Comparison of ENCODE assay signal across 8 mouse cellular contexts in the genomic region with DNA sequence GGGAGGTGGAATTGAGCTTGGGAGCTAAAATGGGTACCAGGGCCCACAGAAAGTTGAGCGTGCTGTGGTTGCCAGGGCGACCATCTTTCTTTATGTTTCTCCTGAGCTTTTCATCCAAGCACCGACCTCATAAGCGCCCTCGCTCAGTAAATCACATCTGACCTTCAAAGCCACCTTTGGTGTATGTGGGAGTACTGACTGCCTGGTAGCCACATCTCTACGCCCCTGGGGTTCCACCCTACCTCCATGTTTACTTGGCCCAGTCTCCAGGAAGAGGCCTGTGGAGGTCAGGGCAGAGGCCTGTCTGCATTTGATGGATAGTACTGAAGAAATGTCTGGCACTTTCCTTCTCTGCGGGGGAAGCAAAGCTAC. TPM values are rescaled to one million over a fixed set of nuclear protein-coding genes. Genes with fewer than 3 reads are reported as not detected.
DNase-seq lines count a peak whose midpoint lies in the region; ATAC-seq lines count a peak whose summit lies in the region.

No protein-coding gene starts in this region.

- H3K4me3 ChIP-seq in heart, embryonic 13.5 days = peak overlapping the region; percentile 39
- H3K4me3 ChIP-seq in midbrain, embryonic 11.5 days (ENCODE audit: low read depth, low read length) = peak overlapping the region; percentile 24; the same call in 1 of the 2 replicates

- peak overlapping the region; percentile 70 for H3K9ac ChIP-seq in heart, embryonic 13.5 days
- H3K9ac ChIP-seq in midbrain, embryonic 11.5 days (ENCODE audit: low read length) = peak overlapping the region; percentile 31

- H3K36me3 ChIP-seq in heart, embryonic 13.5 days = no peaks in the 10 kb centered on the region
- H3K36me3 ChIP-seq in midbrain, embryonic 11.5 days (ENCODE audit: control insufficient read depth, insufficient read depth, low read length) = no peaks in the 10 kb centered on the region

- no peaks in the 10 kb centered on the region for H3K27me3 ChIP-seq in heart, embryonic 13.5 days (replicated peaks)
- no peaks in the 10 kb centered on the region for H3K27me3 ChIP-seq in midbrain, embryonic 11.5 days (ENCODE audit: control insufficient read depth, insufficient read depth, low read length)

- H3K4me2 ChIP-seq in heart, embryonic 13.5 days = peak overlapping the region; percentile 63
- peak overlapping the region; percentile 46 for H3K4me2 ChIP-seq in midbrain, embryonic 11.5 days

- no peak for ATAC-seq in heart, embryonic 13.5 days (ENCODE audit: extremely low read depth, insufficient number of reproducible peaks, low FRiP score, low TSS enrichment)
- ATAC-seq in midbrain, embryonic 11.5 days (ENCODE audit: low FRiP score) = peak; percentile 14; the same call in 1 of the 2 replicates

- peak; percentile 7 for DNase-seq in right cerebral cortex, postnatal 4 days
- DNase-seq in right cerebral cortex, postnatal 25 days = no peak
- peak; percentile 40 to 74 for DNase-seq in kidney, postnatal 25 days
- no peak for DNase-seq in midbrain, embryonic 11.5 days (ENCODE audit: low spot score, missing footprints)
- DNase-seq in spleen, postnatal 10 days (ENCODE audit: low spot score in 2 of 2) = no peak
- DNase-seq in cerebellum, adult 18-20 months = no peak
- DNase-seq in cerebellum, adult 9-11 months = no peak

- no peaks in the 10 kb centered on the region for H3K9me3 ChIP-seq in heart, embryonic 13.5 days
- no peaks in the 10 kb centered on the region for H3K9me3 ChIP-seq in midbrain, embryonic 11.5 days (ENCODE audit: control insufficient read depth, low read length)

- WGBS in heart, embryonic 13.5 days = 41% methylated on average over 7 of the region's 7 CpGs
- 47% methylated on average over 7 of the region's 7 CpGs for WGBS in midbrain, embryonic 11.5 days

- peak overlapping the region; percentile 90 for H3K27ac ChIP-seq in heart, embryonic 13.5 days (replicated peaks)
- H3K27ac ChIP-seq in midbrain, embryonic 11.5 days (ENCODE audit: low read depth, low read length) = peak overlapping the region; percentile 37

- peaks cover 30% of the 10 kb centered on the region for H3K4me1 ChIP-seq in heart, embryonic 13.5 days
- peaks cover 13% of the 10 kb centered on the region for H3K4me1 ChIP-seq in midbrain, embryonic 11.5 days (ENCODE audit: control insufficient read depth, insufficient read depth, low read length)

RNA-seq across cellular contexts. Expression of a gene that starts 13.7 kb away (rescaled TPM):
- 17.5 and 19.8 TPM in 2 replicates for polyA plus RNA-seq in heart, embryonic 13.5 days (2015; fragmentation: Nextera tagmentation; extraction: Ambion mirVana)
- polyA plus RNA-seq in midbrain, embryonic 11.5 days (2014; fragmentation: Nextera tagmentation; extraction: Ambion mirVana) = 34.4 and 34.7 TPM in 2 replicates

RNA-seq across cellular contexts. Expression of a gene that starts 18.6 kb away (rescaled TPM):
- 9.7 and 11.4 TPM in 2 replicates for polyA plus RNA-seq in heart, embryonic 13.5 days (2015; fragmentation: Nextera tagmentation; extraction: Ambion mirVana)
- 2.4 and 2.7 TPM in 2 replicates for polyA plus RNA-seq in midbrain, embryonic 11.5 days (2014; fragmentation: Nextera tagmentation; extraction: Ambion mirVana)

RNA-seq across cellular contexts. Expression of a gene that starts 28.8 kb away (rescaled TPM):
- polyA plus RNA-seq in heart, embryonic 13.5 days (2015; fragmentation: Nextera tagmentation; extraction: Ambion mirVana) = 116 and 125 TPM in 2 replicates
- 338 and 369 TPM in 2 replicates for polyA plus RNA-seq in midbrain, embryonic 11.5 days (2014; fragmentation: Nextera tagmentation; extraction: Ambion mirVana)

RNA-seq across cellular contexts. Expression of a gene that starts 43.7 kb away (rescaled TPM):
- polyA plus RNA-seq in heart, embryonic 13.5 days (2015; fragmentation: Nextera tagmentation; extraction: Ambion mirVana) = 72.8 and 74.7 TPM in 2 replicates
- polyA plus RNA-seq in midbrain, embryonic 11.5 days (2014; fragmentation: Nextera tagmentation; extraction: Ambion mirVana) = 70.9 and 77.2 TPM in 2 replicates

RNA-seq across cellular contexts. Expression of a gene that starts 57.4 kb away (rescaled TPM):
- 5.5 and 7.2 TPM in 2 replicates for polyA plus RNA-seq in heart, embryonic 13.5 days (2015; fragmentation: Nextera tagmentation; extraction: Ambion mirVana)
- polyA plus RNA-seq in midbrain, embryonic 11.5 days (2014; fragmentation: Nextera tagmentation; extraction: Ambion mirVana) = 9.3 and 10.0 TPM in 2 replicates

Comparison
In these comparisons a context has a peak if more than half of its experiments do, and no peak if none do; other contexts are left out.
1. DNase-seq: peak in right cerebral cortex, postnatal 4 days (single experiment) and kidney, postnatal 25 days (2 of 2); none in right cerebral cortex, postnatal 25 days (single experiment), midbrain, embryonic 11.5 days (single experiment), spleen, postnatal 10 days (0 of 2), cerebellum, adult 18-20 months (0 of 2) and cerebellum, adult 9-11 months (single experiment).